Mouse (Mus musculus): ENCODE data around the gene Zbtb9. TPM values are rescaled to one million over a fixed set of nuclear protein-coding genes. Genes with fewer than 3 reads are reported as not detected.
A peak's percentile ranks its signal among the peaks of the same experiment; 100 is the strongest.
"Not testable (repeated sequence)": the region's sequence is repeated elsewhere in the genome, so short reads cannot be mapped to it uniquely, and the experiment has no call there.

Gene Zbtb9
- polyA plus RNA-seq (2016; fragmentation: Nextera tagmentation; extraction: Ambion mirVana), result 18.5 and 19.9 TPM in 2 replicates

DNA sequence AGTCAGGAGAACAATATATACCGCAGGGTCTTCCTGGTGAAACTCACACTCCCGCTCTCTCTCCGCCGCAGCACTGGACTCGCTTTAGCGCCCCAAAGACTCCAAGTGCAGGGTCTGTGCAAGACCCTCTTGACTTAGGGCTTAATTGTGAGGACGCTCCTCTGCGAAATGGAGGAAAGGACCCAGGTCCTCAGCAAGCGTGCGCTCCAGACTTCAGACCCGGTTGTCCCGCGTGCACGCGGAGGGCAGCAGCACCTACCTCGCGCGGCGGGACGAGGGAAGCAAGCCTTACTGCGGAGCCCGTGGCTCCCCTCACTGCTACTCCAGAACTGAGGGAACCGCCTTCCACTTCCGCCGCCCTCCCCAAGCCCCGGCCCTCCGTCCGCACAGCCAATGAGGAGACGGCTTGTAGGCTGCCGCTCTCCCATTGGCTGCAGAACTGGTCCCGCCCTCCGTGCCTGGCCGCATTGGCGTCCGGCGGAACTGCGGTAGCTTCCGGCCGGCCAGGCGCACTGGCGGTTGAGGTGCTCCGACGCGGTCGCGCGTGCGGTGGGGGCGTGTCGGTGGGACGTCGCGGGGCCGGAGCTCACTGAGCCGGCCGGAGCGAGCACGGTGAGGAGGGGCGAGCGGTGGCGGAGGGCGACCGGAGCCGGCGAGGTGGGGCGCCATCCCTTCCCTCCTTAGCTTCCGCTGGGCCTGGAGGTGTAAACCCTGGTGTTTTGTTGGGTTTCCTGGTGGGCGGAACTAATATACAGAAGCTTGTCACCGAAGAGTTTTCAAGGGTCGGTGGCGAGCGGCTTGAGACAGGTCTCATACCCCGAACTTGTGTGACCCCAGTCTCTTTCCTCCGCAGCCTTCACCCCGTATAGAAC, at the start of gene Zbtb9:
TSS of gene Zbtb9 (plus strand) at position 465 of the 872 bp plus-strand sequence.
- H3K4me1 ChIP-seq, result peaks cover 45% of the 10 kb centered on the region
- peak within 1 kb of the TSS; percentile 99 for H3K4me2 ChIP-seq (replicated peaks)
- H3K9ac ChIP-seq (replicated peaks), result peak within 1 kb of the TSS; percentile 80
- H3K9me3 ChIP-seq, result no peaks in the 10 kb centered on the region
- no peaks in the 10 kb centered on the region for H3K27me3 ChIP-seq
- H3K27ac ChIP-seq (replicated peaks), result peak within 1 kb of the TSS; percentile 79
- under 1% methylated on average over 67 of the region's 75 CpGs for WGBS
- H3K4me3 ChIP-seq, result peak within 1 kb of the TSS; percentile 79
- ATAC-seq (ENCODE audit: low FRiP score, low read depth), result peak; percentile 99
- peaks cover 63% of the 10 kb centered on the region for H3K36me3 ChIP-seq

DNA sequence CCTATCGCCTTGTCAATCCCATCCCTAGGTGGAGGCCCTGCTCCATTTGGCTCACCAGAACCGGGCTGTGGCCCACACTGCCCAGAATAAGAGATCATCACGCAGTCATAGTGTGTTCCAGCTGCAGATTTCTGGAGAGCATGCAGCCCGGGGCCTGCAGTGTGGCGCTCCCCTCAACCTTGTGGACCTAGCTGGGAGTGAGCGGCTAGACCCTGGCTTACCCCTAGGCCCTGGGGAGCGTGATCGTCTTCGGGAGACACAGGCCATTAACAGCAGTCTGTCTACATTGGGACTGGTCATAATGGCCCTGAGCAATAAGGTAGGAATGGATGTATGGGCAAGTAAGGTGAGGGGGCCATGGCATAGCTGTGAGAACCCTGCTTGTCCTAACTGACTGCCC, 47.6 kb upstream of the Zbtb9 start:
- not testable (repeated sequence) for H3K4me2 ChIP-seq (replicated peaks); H3K9me3 ChIP-seq; ATAC-seq (ENCODE audit: low FRiP score, low read depth); H3K4me1 ChIP-seq; H3K27me3 ChIP-seq; H3K4me3 ChIP-seq; H3K9ac ChIP-seq (replicated peaks); H3K27ac ChIP-seq (replicated peaks)
- H3K36me3 ChIP-seq, result peaks cover 49% of the 10 kb centered on the region
- 95% methylated on average over 9 of the region's 9 CpGs for WGBS

DNA sequence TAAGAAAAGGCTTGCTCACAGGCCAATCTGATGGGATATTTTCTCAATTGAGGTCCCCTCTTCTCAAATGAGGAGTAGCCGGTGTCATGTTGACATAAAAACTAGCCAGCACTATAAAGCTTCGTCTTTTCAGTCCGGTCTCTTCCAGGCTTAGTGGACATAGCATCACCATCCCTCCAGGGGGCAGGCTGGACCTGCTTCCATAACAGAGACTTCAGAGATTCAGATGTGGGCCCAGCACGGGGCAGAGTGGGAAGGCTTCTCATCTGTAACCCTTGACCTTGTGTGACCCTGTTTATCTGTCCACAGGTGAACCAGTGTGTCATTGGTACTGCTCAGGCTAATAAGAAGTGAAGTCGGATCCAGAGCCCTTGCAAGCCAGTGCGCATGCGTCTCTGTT, 41.2 kb upstream of the Zbtb9 start:
- not testable (repeated sequence) for ATAC-seq (ENCODE audit: low FRiP score, low read depth); H3K9ac ChIP-seq (replicated peaks); H3K27ac ChIP-seq (replicated peaks); H3K4me3 ChIP-seq; H3K4me2 ChIP-seq (replicated peaks); H3K9me3 ChIP-seq; H3K27me3 ChIP-seq
- peaks cover 16% of the 10 kb centered on the region for H3K4me1 ChIP-seq
- H3K36me3 ChIP-seq, result peaks cover 49% of the 10 kb centered on the region
- 69% methylated on average over 7 of the region's 7 CpGs for WGBS

DNA sequence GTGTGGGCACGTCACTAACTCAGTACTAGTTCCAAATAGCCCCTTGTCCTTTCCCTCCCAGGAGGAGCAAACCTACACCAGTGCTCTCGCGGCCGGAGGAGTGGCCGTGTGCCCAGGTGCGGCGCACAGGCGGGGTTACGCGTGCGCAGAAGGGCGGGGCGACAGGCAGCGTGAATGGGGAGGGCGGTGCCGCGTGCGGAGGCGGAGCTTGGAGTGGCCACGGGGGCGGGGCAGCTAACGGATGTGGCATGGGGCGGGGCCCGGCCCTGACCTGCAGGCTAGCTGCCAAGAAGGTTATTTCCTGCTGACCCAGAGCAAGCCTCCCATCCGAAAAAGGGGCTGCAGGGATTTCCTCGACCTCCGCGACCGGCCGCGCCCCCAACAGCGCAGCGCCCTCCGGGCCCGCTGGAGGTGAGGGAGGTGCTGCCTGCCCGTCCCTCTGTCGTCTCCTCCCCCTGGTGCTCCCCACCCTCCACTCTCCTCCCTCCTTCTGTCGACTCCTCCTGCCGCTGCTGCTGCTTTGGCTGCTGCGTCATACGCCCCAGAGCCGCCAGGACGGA, 40.0 kb upstream of the Zbtb9 start, which contains the start of gene Phf1:
TSS of gene Phf1 (plus strand) at position 214 of the 560 bp plus-strand sequence.
- H3K27me3 ChIP-seq, result no peaks in the 10 kb centered on the region
- H3K9me3 ChIP-seq, result no peaks in the 10 kb centered on the region
- H3K36me3 ChIP-seq, result peaks cover 50% of the 10 kb centered on the region
- peak; percentile 82 for ATAC-seq (ENCODE audit: low FRiP score, low read depth)
- H3K27ac ChIP-seq (replicated peaks), result peak within 1 kb of the TSS; percentile 77
- H3K9ac ChIP-seq (replicated peaks), result peak within 1 kb of the TSS; percentile 79
- H3K4me3 ChIP-seq, result peak within 1 kb of the TSS; percentile 63
- WGBS, result under 1% methylated on average over 40 of the region's 43 CpGs
- H3K4me1 ChIP-seq, result peaks cover 26% of the 10 kb centered on the region
- H3K4me2 ChIP-seq (replicated peaks), result peak within 1 kb of the TSS; percentile 81

DNA sequence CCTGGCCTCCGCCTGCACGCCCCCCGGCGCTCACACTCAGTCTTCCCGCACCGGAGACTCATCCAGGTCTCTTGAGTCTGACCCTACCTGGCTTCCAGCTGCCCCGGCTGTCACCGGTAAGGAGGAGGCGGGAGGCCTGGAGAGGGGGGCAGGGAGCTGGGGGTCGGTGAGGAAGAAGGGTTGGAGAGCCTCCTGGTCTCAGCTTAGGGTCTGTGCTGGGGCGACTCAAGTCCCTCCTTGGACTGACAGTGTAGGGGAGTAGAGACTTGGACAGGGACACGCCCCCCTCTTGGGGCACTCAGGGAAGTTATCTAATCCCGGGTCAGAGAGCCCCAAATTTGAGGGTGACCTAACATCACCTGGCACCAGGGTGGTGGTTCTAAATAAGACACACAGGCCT, 39.5 kb upstream of the Zbtb9 start:
- ATAC-seq (ENCODE audit: low FRiP score, low read depth), result peak; percentile 31
- H3K9ac ChIP-seq (replicated peaks), result peak overlapping the region; percentile 79
- 7% methylated on average over 13 of the region's 13 CpGs for WGBS
- peaks cover 31% of the 10 kb centered on the region for H3K4me1 ChIP-seq
- peak overlapping the region; percentile 81 for H3K4me2 ChIP-seq (replicated peaks)
- H3K9me3 ChIP-seq, result no peaks in the 10 kb centered on the region
- peak overlapping the region; percentile 63 for H3K4me3 ChIP-seq
- peaks cover 50% of the 10 kb centered on the region for H3K36me3 ChIP-seq
- peak overlapping the region; percentile 77 for H3K27ac ChIP-seq (replicated peaks)
- no peaks in the 10 kb centered on the region for H3K27me3 ChIP-seq

DNA sequence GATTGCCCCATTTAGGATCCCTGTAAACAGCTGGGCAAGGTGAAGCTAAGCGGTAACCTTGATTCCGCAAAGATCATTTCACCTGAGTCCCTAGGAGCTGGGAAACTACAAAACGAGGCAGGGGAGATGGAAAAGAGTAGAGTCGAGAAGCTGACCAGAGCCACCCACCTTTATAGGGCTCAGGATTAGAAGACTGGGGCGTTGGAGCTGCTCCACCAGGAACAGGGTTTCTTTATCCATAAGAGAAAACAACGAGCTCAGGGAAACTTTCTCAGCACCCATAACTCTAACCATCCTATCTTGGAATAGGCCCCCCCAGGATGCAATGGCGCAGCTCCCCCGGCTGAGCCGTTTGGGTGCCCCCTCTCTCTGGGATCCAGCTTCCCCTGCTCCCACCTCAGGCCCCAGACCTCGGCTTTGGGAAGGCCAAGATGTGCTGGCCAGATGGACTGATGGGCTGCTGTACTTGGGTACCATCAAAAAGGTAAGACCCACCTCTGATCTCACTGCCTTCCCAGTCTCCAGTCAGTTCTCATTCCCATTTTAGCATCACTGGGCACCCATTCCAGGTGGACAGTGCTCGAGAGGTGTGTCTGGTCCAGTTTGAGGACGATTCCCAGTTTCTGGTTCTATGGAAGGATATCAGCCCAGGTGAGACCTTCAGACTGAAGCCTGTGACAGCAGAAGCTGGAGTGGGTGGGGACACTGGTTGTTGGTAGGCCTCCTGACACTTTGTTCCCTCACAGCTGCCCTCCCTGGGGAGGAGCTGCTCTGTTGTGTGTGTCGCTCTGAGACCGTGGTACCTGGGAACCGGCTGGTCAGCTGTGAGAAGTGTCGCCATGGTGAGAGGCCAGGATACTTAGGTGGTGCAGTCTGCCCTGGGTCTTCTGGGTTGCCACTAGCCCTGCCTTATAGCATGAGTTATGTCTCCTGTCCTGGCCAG, 38.8 kb upstream of the Zbtb9 start:
- no peaks in the 10 kb centered on the region for H3K9me3 ChIP-seq
- ATAC-seq (ENCODE audit: low FRiP score, low read depth), result no peak
- H3K4me3 ChIP-seq, result peak overlapping the region; percentile 63
- H3K4me2 ChIP-seq (replicated peaks), result peak overlapping the region; percentile 81
- peak overlapping the region; percentile 79; the same call in 1 of the 2 replicates for H3K9ac ChIP-seq (replicated peaks)
- H3K36me3 ChIP-seq, result peaks cover 44% of the 10 kb centered on the region
- 83% methylated on average over 16 of the region's 16 CpGs for WGBS
- no peak overlapping the region for H3K27ac ChIP-seq (replicated peaks)
- peaks cover 36% of the 10 kb centered on the region for H3K4me1 ChIP-seq
- no peaks in the 10 kb centered on the region for H3K27me3 ChIP-seq

DNA sequence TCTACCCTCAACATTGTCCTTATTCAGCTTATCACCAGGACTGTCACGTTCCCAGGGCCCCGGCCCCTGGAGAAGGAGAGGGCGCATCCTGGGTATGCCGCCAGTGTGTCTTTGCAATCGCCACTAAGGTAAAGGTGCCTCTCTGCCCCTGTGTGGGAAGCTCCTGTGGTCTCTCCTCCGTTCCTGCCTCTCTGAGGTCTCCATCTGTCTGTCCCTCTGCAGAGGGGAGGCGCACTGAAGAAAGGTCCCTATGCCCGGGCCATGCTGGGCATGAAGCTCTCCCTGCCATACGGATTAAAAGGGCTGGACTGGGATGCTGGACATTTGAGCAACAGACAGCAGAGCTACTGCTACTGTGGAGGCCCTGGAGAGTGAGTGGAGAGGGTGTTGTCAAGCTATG, 37.9 kb upstream of the Zbtb9 start:
- no peak overlapping the region for H3K4me3 ChIP-seq
- H3K27ac ChIP-seq (replicated peaks), result no peak overlapping the region
- no peak for ATAC-seq (ENCODE audit: low FRiP score, low read depth)
- no peaks in the 10 kb centered on the region for H3K27me3 ChIP-seq
- peaks cover 40% of the 10 kb centered on the region for H3K4me1 ChIP-seq
- WGBS, result 91% methylated on average over 9 of the region's 9 CpGs
- no peak overlapping the region; the same call in 1 of the 2 replicates for H3K9ac ChIP-seq (replicated peaks)
- H3K36me3 ChIP-seq, result peaks cover 39% of the 10 kb centered on the region
- no peaks in the 10 kb centered on the region for H3K9me3 ChIP-seq
- H3K4me2 ChIP-seq (replicated peaks), result no peak overlapping the region

DNA sequence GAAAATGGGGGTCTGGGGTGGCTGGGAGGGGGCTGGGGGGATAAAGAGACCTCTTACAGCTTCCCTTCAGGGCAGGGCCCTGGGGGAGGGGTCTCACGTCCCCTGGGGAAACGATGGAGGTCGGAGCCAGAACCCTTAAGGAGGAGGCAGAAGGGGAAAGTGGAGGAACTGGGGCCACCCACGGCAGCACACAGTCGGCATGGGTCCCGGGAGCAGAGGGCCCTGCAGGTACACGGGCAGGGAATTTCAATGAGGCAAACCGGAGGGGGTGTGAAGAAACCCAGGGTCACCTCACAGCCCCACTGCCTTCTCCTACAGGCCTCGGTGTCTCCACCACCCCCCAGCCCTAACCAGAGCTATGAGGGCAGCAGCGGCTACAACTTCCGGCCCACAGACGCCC, 36.5 kb upstream of the Zbtb9 start:
- WGBS, result 82% methylated on average over 12 of the region's 12 CpGs

DNA sequence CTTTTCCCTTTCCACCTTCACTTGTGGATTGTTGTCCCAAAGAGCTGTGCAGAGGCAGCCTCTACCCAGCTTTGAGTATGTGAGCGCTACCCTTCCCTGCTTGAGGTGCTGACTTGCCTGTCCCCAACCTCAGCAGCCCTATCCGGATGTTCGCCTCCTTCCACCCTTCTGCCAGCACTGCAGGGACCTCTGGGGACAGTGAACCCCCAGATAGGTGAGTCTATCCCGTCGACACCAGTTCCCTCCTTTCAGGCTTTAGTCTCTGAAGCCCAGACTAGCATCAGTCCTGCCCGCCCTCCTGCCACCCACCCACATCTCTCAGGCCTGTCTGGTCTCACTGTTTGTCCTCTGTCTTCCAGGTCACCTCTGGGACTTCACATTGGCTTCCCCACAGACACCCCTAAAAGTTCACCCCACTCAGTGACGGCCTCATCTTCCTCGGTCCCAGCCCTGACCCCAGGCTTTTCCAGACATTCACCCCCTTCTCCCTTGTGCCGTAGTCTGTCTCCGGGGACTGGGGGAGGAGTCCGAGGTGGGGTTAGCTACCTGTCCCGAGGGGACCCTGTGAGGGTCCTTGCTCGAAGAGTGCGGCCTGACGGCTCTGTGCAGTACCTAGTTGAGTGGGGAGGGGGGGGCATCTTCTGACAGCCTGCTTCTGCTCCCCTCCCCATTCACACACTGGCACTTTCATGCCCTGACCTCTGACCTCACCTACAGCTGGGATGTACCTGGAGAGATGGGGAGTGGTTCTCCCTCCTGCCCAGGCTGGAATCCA, 35.9 kb upstream of the Zbtb9 start:
- ATAC-seq (ENCODE audit: low FRiP score, low read depth), result no peak
- peaks cover 33% of the 10 kb centered on the region for H3K36me3 ChIP-seq
- H3K4me2 ChIP-seq (replicated peaks), result peak overlapping the region; percentile 98; the same call in 1 of the 2 replicates
- no peak overlapping the region for H3K4me3 ChIP-seq
- H3K4me1 ChIP-seq, result peaks cover 59% of the 10 kb centered on the region
- 0 out of 2 replicates have a peak overlapping the region, but pooled peaks have one; percentile 1 for H3K9ac ChIP-seq (replicated peaks)
- H3K27me3 ChIP-seq, result no peaks in the 10 kb centered on the region
- H3K27ac ChIP-seq (replicated peaks), result no peak overlapping the region
- H3K9me3 ChIP-seq, result no peaks in the 10 kb centered on the region
- 85% methylated on average over 15 of the region's 15 CpGs for WGBS

More for the DNA sequence above, 36.5 kb upstream of the Zbtb9 start:
- H3K4me3 ChIP-seq, result no peak overlapping the region
- no peaks in the 10 kb centered on the region for H3K27me3 ChIP-seq
- H3K4me1 ChIP-seq, result peaks cover 53% of the 10 kb centered on the region
- H3K9me3 ChIP-seq, result no peaks in the 10 kb centered on the region
- ATAC-seq (ENCODE audit: low FRiP score, low read depth), result no peak
- H3K36me3 ChIP-seq, result peaks cover 33% of the 10 kb centered on the region
- H3K27ac ChIP-seq (replicated peaks), result no peak overlapping the region
- H3K4me2 ChIP-seq (replicated peaks), result no peak overlapping the region
- H3K9ac ChIP-seq (replicated peaks), result no peak overlapping the region

DNA sequence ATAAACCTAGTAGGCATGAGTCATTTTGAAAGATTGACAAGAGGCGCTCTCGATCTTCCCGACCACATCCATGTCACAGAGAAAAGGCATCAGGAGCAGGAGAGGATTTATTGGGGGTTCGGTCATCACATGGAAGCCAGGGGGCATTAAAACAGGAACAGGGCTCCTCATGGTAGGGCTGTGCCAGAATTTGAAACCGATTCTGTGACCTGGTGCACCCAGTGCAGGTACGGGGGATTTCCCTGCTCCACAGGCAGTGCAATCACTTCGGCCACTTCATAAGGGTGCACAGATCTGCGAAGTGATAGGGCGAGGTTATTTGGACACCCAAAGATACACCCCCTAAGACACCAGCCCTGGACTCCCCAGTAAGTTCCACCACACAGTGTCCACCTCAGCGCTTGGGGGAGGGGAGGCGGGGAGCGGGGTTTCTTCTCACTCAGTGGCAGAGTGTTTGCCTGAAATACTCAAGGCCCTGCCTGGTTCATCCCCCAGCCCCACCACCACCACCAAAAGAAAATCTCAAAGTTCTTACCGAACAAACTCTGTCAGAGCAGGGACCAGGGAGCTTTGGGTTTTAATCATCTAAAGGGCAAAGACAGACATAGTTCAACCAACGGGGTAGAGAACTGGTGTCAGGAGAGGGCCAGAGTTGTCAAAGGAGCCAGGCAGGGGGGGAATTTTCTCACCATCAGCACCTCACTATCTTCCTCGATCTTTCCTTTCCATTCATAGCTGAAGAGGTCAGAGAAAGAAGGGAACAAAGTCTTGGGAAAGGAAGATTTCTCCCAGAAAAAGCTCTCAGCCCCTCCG, 34.9 kb upstream of the Zbtb9 start:
- 63% methylated on average over 16 of the region's 16 CpGs for WGBS
- ATAC-seq (ENCODE audit: low FRiP score, low read depth), result no peak
- H3K4me1 ChIP-seq, result peaks cover 61% of the 10 kb centered on the region

More for the DNA sequence above, 34.9 kb upstream of the Zbtb9 start:
- H3K9me3 ChIP-seq, result no peaks in the 10 kb centered on the region
- no peak overlapping the region for H3K27ac ChIP-seq (replicated peaks)
- no peaks in the 10 kb centered on the region for H3K27me3 ChIP-seq
- H3K4me3 ChIP-seq, result peak overlapping the region; percentile 69
- H3K4me2 ChIP-seq (replicated peaks), result peak overlapping the region; percentile 98
- peaks cover 33% of the 10 kb centered on the region for H3K36me3 ChIP-seq
- H3K9ac ChIP-seq (replicated peaks), result peak overlapping the region; percentile 66

Measured in midbrain, embryonic 12.5 days (tissue).